Mouse (Mus musculus): ENCODE results near the gene Gm21149. TPM values are rescaled to one million over a fixed set of nuclear protein-coding genes. Genes with fewer than 3 reads are reported as not detected.
"Not testable (repeated sequence)": the region's sequence is repeated elsewhere in the genome, so short reads cannot be mapped to it uniquely, and the experiment has no call there.

The Gm21149 gene
- polyA plus RNA-seq, 1 experiment = not detected

GRCm38 (mm10) chr5:15463561-15463960 is 12.8 kb downstream of the Gm21149 start:
- H3K4me1 ChIP-seq (ENCODE audit: control insufficient read depth, insufficient read depth, low read length); H3K27me3 ChIP-seq (ENCODE audit: control insufficient read depth, insufficient read depth, low read length); H3K4me3 ChIP-seq (replicated peaks; ENCODE audit: insufficient read depth, low read depth, low read length); H3K27ac ChIP-seq (ENCODE audit: insufficient read depth, low read length): not testable (repeated sequence)
- 42% methylated on average over 2 of the region's 2 CpGs for WGBS
- peak; percentile 9 to 15 for DNase-seq

GRCm38 (mm10) chr5:15461613-15462012 is 14.7 kb downstream of the Gm21149 start:
- WGBS = 62% methylated on average over 8 of the region's 8 CpGs

GRCm38 (mm10) chr5:15457865-15458571 is 18.3 kb downstream of the Gm21149 start:
- not testable (repeated sequence) for H3K27ac ChIP-seq (ENCODE audit: insufficient read depth, low read length); H3K4me3 ChIP-seq (replicated peaks; ENCODE audit: insufficient read depth, low read depth, low read length); H3K27me3 ChIP-seq (ENCODE audit: control insufficient read depth, insufficient read depth, low read length); H3K4me1 ChIP-seq (ENCODE audit: control insufficient read depth, insufficient read depth, low read length); DNase-seq
- WGBS = 76% methylated on average over 3 of the region's 5 CpGs

More at GRCm38 (mm10) chr5:15461613-15462012, 14.7 kb downstream of the Gm21149 start:
- not testable (repeated sequence) for H3K27ac ChIP-seq (ENCODE audit: insufficient read depth, low read length); H3K4me1 ChIP-seq (ENCODE audit: control insufficient read depth, insufficient read depth, low read length); H3K27me3 ChIP-seq (ENCODE audit: control insufficient read depth, insufficient read depth, low read length); DNase-seq; H3K4me3 ChIP-seq (replicated peaks; ENCODE audit: insufficient read depth, low read depth, low read length)

Other genes starting within 250 kb of the Gm21149 start
- not detected in 2 replicates for gene Gm21190, start 52.7 kb upstream of the Gm21149 start, polyA plus RNA-seq (2012; rRNA removed)
- not detected in 2 replicates for gene Gm21083, start 100.8 kb upstream of the Gm21149 start, polyA plus RNA-seq (2012; rRNA removed)
- 0.13 TPM in 1 of 2 replicates, not detected in the other for gene Speer4d, start 142.5 kb upstream of the Gm21149 start, polyA plus RNA-seq (2012; rRNA removed)
- gene 4930572O03Rik, start 180.5 kb upstream of the Gm21149 start, polyA plus RNA-seq (2012; rRNA removed) = not detected in 2 replicates
- gene Speer4c, start 237.7 kb upstream of the Gm21149 start, polyA plus RNA-seq (2012; rRNA removed) = not detected in 2 replicates